Mouse (Mus musculus) liver, postnatal 0 days (tissue): ENCODE measurements around the gene Kpna2. TPM values are rescaled to one million over a fixed set of nuclear protein-coding genes. Genes with fewer than 3 reads are reported as not detected.

Source experiments
- ATAC-seq: fragments of 200-750 bp; cut with Nextera tagmentation; 2 replicates; pipeline ENCODE4 v1.8.0; 2017; ENCODE audit warnings: mild to moderate bottlenecking, moderate library complexity
- DNase-seq: peaks from one replicate; pipeline ENCODE4 v3.0.0-alpha.2; 2016
- H3K27ac ChIP-seq: fragments of 300-500 bp; sonication (generic); 2 replicates; pipeline ENCODE4 v1.5.1; 2014; ENCODE audit warnings: antibody characterized with exemption, moderate library complexity, mild to moderate bottlenecking, low read depth
- H3K27me3 ChIP-seq: fragments of 300-500 bp; sonication (generic); 2 replicates; pipeline ENCODE4 v1.6.1; 2014; ENCODE audit warnings: low read length, control low read depth, mixed read lengths; ENCODE audit not compliant: insufficient read depth
- H3K36me3 ChIP-seq: fragments of 300-500 bp; sonication (generic); replicated peaks from 2 replicates; pipeline ENCODE4 v1.6.1; 2014; ENCODE audit warnings: mild to moderate bottlenecking, control low read depth, low read length, moderate library complexity, mixed read lengths; ENCODE audit not compliant: insufficient read depth
- H3K4me1 ChIP-seq: fragments of 300-500 bp; sonication (generic); 2 replicates; pipeline ENCODE4 v1.6.1; 2014; ENCODE audit warnings: antibody characterized with exemption, mild to moderate bottlenecking, control low read depth; ENCODE audit not compliant: insufficient read depth
- H3K4me2 ChIP-seq: fragments of 300-500 bp; sonication (generic); 2 replicates; pipeline ENCODE4 v1.6.1; 2014; ENCODE audit warnings: low read depth, mild to moderate bottlenecking, low read length, moderate library complexity, mixed read lengths
- H3K4me3 ChIP-seq: fragments of 300-500 bp; sonication (generic); 2 replicates; pipeline ENCODE4 v1.5.1; 2014; ENCODE audit warnings: low read depth, low read length
- H3K9ac ChIP-seq: fragments of 300-500 bp; sonication (generic); replicated peaks from 2 replicates; pipeline ENCODE4 v1.6.1; 2014; ENCODE audit warnings: mild to moderate bottlenecking, moderate library complexity
- H3K9me3 ChIP-seq: fragments of 300-500 bp; sonication (generic); 2 replicates; pipeline ENCODE4 v1.6.1; 2016; ENCODE audit warnings: mild to moderate bottlenecking, control low read depth, low read length, mixed read lengths
- CTCF ChIP-seq: sonication (generic); IDR thresholded peaks from 2 replicates; pipeline ENCODE4 v1.5.1; 2016; ENCODE audit warnings: antibody characterized with exemption, low read depth
- EP300 ChIP-seq: IDR thresholded peaks from 2 replicates; pipeline ENCODE4 v1.6.1; 2016; ENCODE audit warnings: antibody characterized with exemption, low read depth, mild to moderate bottlenecking
- WGBS: fragments of 180-500 bp; shearing (Covaris S2); extraction: QIAGEN DNeasy Blood & Tissue Kit; methylation state at CpG from one replicate; pipeline ENCODE4 v1.1.7; 2014; ENCODE audit not compliant: insufficient replicate concordance; 5-methylcytosine and 5-hydroxymethylcytosine counted together
- polyA plus RNA-seq: library from polyadenylated mRNA; unstranded; fragments of >200 nt; fragmentation: Nextera tagmentation; extraction: Ambion mirVana; gene quantifications from 2 replicates; pipeline ENCODE4 v1.2.1, GENCODE M21; 2015

The Kpna2 gene
- polyA plus RNA-seq, 1 experiment from 2014 or later, result 128 TPM

GRCm38 (mm10) chr11:107039417-107039816 is 40.1 kb upstream of the Kpna2 start:
- Histone ChIP-seq H3K4me3 (no peak overlapping the region), H3K4me2 (no peak overlapping the region), H3K9me3 (no peaks in the 10 kb centered on the region), H3K27me3 (no peaks in the 10 kb centered on the region), H3K36me3 (peaks cover 42% of the 10 kb centered on the region), H3K9ac (no peak overlapping the region), H3K27ac (peak overlapping the region; percentile 84), H3K4me1 (peaks cover 4% of the 10 kb centered on the region; the same call in 1 of the 2 replicates)
- ATAC-seq (peak; percentile 70), DNase-seq (no peak)
- WGBS, result 97% methylated on average over 5 of the region's 5 CpGs
- no peak for TF ChIP-seq CTCF
- TF ChIP-seq EP300, result no peak

GRCm38 (mm10) chr11:107034085-107034810 is 34.9 kb upstream of the Kpna2 start:
- H3K27me3 ChIP-seq, result 0 out of 2 replicates have a peak, but pooled peaks cover 3% of the 10 kb centered on the region
- peaks cover 14% of the 10 kb centered on the region for H3K36me3 ChIP-seq
- no peak for DNase-seq
- WGBS, result 83% methylated on average over 10 of the region's 10 CpGs
- H3K4me1 ChIP-seq, result 0 out of 2 replicates have a peak, but pooled peaks cover 3% of the 10 kb centered on the region
- ATAC-seq, result no peak
- H3K9me3 ChIP-seq, result no peaks in the 10 kb centered on the region
- no peak overlapping the region for H3K27ac ChIP-seq
- TF ChIP-seq EP300 (no peak), CTCF (no peak)
- no peak overlapping the region for H3K4me2 ChIP-seq
- H3K9ac ChIP-seq, result no peak overlapping the region
- no peak overlapping the region for H3K4me3 ChIP-seq

GRCm38 (mm10) chr11:107031635-107032034 is 32.3 kb upstream of the Kpna2 start:
- Histone ChIP-seq H3K4me3 (no peak overlapping the region), H3K4me1 (0 out of 2 replicates have a peak, but pooled peaks cover 3% of the 10 kb centered on the region), H3K36me3 (no peaks in the 10 kb centered on the region), H3K9ac (no peak overlapping the region), H3K9me3 (no peaks in the 10 kb centered on the region), H3K27me3 (0 out of 2 replicates have a peak, but pooled peaks cover 4% of the 10 kb centered on the region), H3K27ac (no peak overlapping the region), H3K4me2 (no peak overlapping the region)
- TF ChIP-seq CTCF (no peak), EP300 (no peak)
- no peak for DNase-seq
- no peak for ATAC-seq
- WGBS, result 72% methylated on average over 7 of the region's 7 CpGs

GRCm38 (mm10) chr11:107029536-107029935 is 30.2 kb upstream of the Kpna2 start:
- ATAC-seq, result no peak
- Histone ChIP-seq H3K27me3 (peaks cover 18% of the 10 kb centered on the region), H3K4me2 (no peak overlapping the region)

GRCm38 (mm10) chr11:107028754-107029153 is 29.4 kb upstream of the Kpna2 start:
- Histone ChIP-seq H3K27me3 (peaks cover 18% of the 10 kb centered on the region), H3K4me1 (peaks cover 14% of the 10 kb centered on the region), H3K9me3 (no peaks in the 10 kb centered on the region), H3K36me3 (no peaks in the 10 kb centered on the region), H3K4me2 (peak overlapping the region; percentile 84), H3K4me3 (peak overlapping the region; percentile 71; the same call in 1 of the 2 replicates), H3K27ac (peak overlapping the region; percentile 95), H3K9ac (peak overlapping the region; percentile 82)
- no peak for TF ChIP-seq CTCF
- TF ChIP-seq EP300, result peak; percentile 63; the same call in 1 of the 2 replicates
- DNase-seq, result peak; percentile 70
- ATAC-seq, result peak; percentile 52
- 58% methylated on average over 6 of the region's 6 CpGs for WGBS

More at GRCm38 (mm10) chr11:107029536-107029935, 30.2 kb upstream of the Kpna2 start:
- Histone ChIP-seq H3K4me1 (peaks cover 14% of the 10 kb centered on the region), H3K36me3 (no peaks in the 10 kb centered on the region), H3K4me3 (no peak overlapping the region), H3K27ac (peak overlapping the region; percentile 84), H3K9me3 (no peaks in the 10 kb centered on the region), H3K9ac (no peak overlapping the region)
- TF ChIP-seq CTCF (no peak), EP300 (no peak)
- DNase-seq, result no peak
- 56% methylated on average over 19 of the region's 19 CpGs for WGBS

GRCm38 (mm10) chr11:107028275-107028618 is 28.9 kb upstream of the Kpna2 start:
- 4% methylated on average over 29 of the region's 29 CpGs for WGBS
- peaks cover 18% of the 10 kb centered on the region for H3K27me3 ChIP-seq
- H3K9ac ChIP-seq, result peak overlapping the region; percentile 82
- ATAC-seq, result no peak
- H3K4me2 ChIP-seq, result peak overlapping the region; percentile 84
- peak overlapping the region; percentile 71 for H3K4me3 ChIP-seq
- peak overlapping the region; percentile 95 for H3K27ac ChIP-seq
- no peak for DNase-seq
- TF ChIP-seq EP300 (no peak), CTCF (no peak)
- H3K4me1 ChIP-seq, result peaks cover 14% of the 10 kb centered on the region
- H3K9me3 ChIP-seq, result no peaks in the 10 kb centered on the region
- no peaks in the 10 kb centered on the region for H3K36me3 ChIP-seq
